Mouse (Mus musculus) thymus, adult 2 months (tissue): Measurements from ENCODE around the gene Zfpl1.

Source experiments
- CTCF ChIP-seq: fragments of 200-500 bp; IDR thresholded peaks from 2 replicates; pipeline ENCODE4 v1.5.1; 2012; ENCODE audit warnings: mild to moderate bottlenecking, control low read depth, low read length, moderate library complexity, borderline replicate concordance; ENCODE audit not compliant: control insufficient read depth, poor library complexity, insufficient read depth; ENCODE audit errors: extremely low read depth
- POLR2A ChIP-seq: fragments of 200-500 bp; IDR thresholded peaks from 2 replicates; pipeline ENCODE4 v1.6.1; 2012; ENCODE audit warnings: mild to moderate bottlenecking, low read length, control low read depth, moderate library complexity; ENCODE audit not compliant: control insufficient read depth, poor library complexity, insufficient read depth; ENCODE audit errors: extremely low read depth

GRCm38 (mm10) chr19:6084478-6085248 lies at the start of gene Zfpl1, which contains the start of gene Cdca5:
- no peak; the same call in none of the 2 replicates for TF ChIP-seq POLR2A
- peak; percentile 35; the same call in 1 of the 2 replicates for TF ChIP-seq CTCF
